Mouse (Mus musculus) liver, adult 2 months (tissue): ENCODE measurements around the gene Dnpep.

Experiments used
- CTCF ChIP-seq: fragments of 200-500 bp; IDR thresholded peaks from 2 replicates; pipeline ENCODE4 v1.5.1; 2011; ENCODE audit warnings: low read depth, low read length, control low read depth
- POLR2A ChIP-seq: fragments of 200-500 bp; IDR thresholded peaks from 2 replicates; pipeline ENCODE4 v1.6.1; 2011; ENCODE audit warnings: low read length, control low read depth; ENCODE audit not compliant: insufficient read depth; ENCODE audit errors: extremely low read depth

DNA sequence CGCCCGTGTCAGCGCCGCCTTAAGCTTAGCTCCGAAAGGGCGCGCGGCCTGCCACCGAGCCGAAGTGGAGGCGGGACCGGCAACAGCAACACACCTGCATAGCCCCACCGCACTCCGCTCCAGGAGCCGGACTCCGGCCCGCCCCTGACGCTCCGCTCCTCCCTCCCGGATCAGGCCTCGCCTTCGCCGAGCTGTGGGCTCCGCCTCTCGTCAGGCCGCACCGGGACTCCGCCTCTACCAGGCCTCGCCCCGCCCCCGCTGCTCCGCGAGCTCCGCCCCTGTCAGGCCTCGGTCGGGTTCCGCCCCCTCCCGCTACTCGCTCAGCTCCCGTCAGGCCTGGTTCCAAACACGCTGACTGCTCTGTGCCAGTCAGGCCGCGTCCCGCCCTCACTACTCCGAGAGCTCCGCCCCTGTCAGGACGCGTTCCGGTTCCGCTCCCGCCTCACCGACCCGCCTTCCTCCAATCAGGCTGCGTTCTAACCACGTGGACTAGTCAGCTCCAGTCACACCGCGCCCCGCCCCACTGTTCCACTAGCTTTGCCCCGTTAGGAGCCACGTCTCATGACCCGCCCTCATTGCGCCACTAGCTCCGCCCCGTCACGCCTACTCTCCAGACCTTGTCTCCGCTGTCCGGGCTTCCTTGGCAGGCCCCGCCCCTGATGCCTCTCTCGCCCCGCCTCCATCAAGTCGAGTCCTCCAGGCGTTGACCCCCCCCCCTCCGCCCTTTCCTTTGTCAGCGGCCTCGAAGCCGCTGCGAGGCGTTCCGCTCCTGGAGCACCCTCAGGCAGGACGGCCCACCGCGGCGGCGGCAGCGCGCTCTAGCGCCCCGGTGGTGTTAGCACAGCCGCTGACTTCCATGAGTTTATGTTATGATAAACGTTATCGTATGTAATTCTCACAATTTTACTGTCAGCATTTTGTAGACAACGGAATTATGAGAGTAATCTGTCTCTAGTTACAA is at the start of gene Dnpep:
- TF ChIP-seq CTCF: peak; percentile 80
- TF ChIP-seq POLR2A: 0 out of 2 replicates have a peak, but pooled peaks have one; percentile 3
